Mouse (Mus musculus): Measurements from ENCODE around the gene Huwe1.

DNA sequence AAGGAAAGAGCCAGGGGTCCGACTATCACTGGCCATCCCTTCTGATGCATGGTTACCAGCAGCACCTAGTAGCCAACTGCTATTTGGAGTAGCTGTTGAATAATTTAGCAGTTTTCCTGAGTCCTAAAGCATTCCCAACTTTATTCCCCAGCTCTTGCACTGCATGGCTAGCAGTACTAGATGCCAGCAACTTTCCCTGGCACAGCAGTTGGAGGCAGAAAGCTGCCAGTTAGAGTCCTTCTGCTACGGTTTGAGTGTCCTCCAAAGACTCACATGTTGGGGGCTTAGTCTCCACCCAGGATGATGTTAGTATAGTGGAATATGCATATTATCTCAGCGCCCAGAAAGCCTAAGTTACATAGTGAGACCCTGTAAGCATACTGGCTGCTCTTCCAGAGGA is 147.2 kb downstream of the Huwe1 start:
- no peak for TF ChIP-seq EP300 (IDR thresholded peaks at IDR 0.05; ENCODE audit: insufficient read depth, low read depth, low read length)
- no peak for TF ChIP-seq CTCF (IDR thresholded peaks at IDR 0.05)

All from heart, adult 2 months (tissue).